Mouse (Mus musculus) cortical plate, adult 2 months (tissue): ENCODE measurements at regions not wholly inside any gene's neighbourhood (a gene's known extent, or its start where the extent isn't known, plus 50 kb on each side); places are given as distances from the start of the nearest gene placed in this dataset.

Experiments used
- CTCF ChIP-seq: fragments of 200-500 bp; IDR thresholded peaks from 2 replicates; pipeline ENCODE4 v1.5.1; 2011; ENCODE audit warnings: mild to moderate bottlenecking, control low read depth, low read length; ENCODE audit not compliant: insufficient read depth; ENCODE audit errors: extremely low read depth
- POLR2A ChIP-seq: fragments of 200-500 bp; IDR thresholded peaks from 2 replicates; pipeline ENCODE4 v1.6.1; 2011; ENCODE audit warnings: mild to moderate bottlenecking, low read length, control low read depth; ENCODE audit not compliant: insufficient read depth; ENCODE audit errors: extremely low read depth

GRCm38 (mm10) chr2:57698659-57699061 lies 299.0 kb upstream of the Galnt5 start:
- TF ChIP-seq CTCF (peak; percentile 85), POLR2A (no peak)
